In the genomic region with DNA sequence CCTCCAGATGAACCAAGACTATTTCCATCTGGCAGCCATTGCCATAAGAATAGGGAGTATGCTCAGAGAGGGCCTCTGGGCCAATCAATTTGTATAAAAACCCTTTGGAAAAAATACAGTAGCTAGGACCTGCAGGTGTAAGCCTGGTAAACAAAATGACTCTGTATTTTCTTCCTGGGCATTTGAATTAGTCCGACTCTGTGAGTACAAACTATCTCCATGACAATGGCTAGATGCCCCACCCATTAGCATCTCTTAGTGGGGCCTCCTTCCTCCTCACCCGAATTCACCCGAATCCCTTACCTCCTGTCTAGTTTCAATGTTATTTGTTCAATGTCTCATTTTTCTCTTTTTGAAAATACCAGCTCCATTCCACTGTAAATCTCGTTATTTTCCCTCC, we compare ENCODE assay signal across 14 mouse cellular contexts. TPM values are rescaled to one million over a fixed set of nuclear protein-coding genes. Genes with fewer than 3 reads are reported as not detected.
"Had no signal": no experiment of that assay in that cellular context is flagged by ENCODE, and none has a peak within 500 bp of the region (broad histone marks: within the 10 kb centered on the region; RNA-seq: fewer than 3 reads in every experiment).

No protein-coding gene starts in this region.

- DNase-seq: gastrocnemius, adult 2 months; gastrocnemius, postnatal 10 days; gastrocnemius, postnatal 25 days; heart, adult 18-20 months; heart, postnatal 10 days; heart, postnatal 4 days; kidney, adult 11 months; kidney, adult 8-10 months; kidney, postnatal 10 days; kidney, postnatal 25 days; kidney, postnatal 4 days; left cerebral cortex, postnatal 4 days had no signal

RNA-seq across cellular contexts. Expression of gene Frmpd3, which starts 24.1 kb away (rescaled TPM):
- total RNA-seq: gastrocnemius, adult 2 months; gastrocnemius, postnatal 25 days; granulocyte monocyte progenitor cell, adult 5-6 weeks; heart, adult 18-20 months; heart, postnatal 10 days; heart, postnatal 4 days; liver, adult 2 months had no signal
